Mouse (Mus musculus): ENCODE measurements around the gene Zfp629. TPM values are rescaled to one million over a fixed set of nuclear protein-coding genes. Genes with fewer than 3 reads are reported as not detected.
A peak's percentile ranks its signal among the peaks of the same experiment; 100 is the strongest.

Zfp629 gene
- total RNA-seq, 2 experiments from 2014 or later, result 9.3 TPM

GRCm38 (mm10) chr7:127586149-127586548 is 29.4 kb downstream of the Zfp629 start:
- Histone ChIP-seq H3K4me3 (no peak overlapping the region), H3K27ac (no peak overlapping the region)
- TF ChIP-seq CTCF (IDR thresholded peaks at IDR 0.05), result no peak
- DNase-seq, result no peak
- intact Hi-C loops (cut with DNase I), result loop anchor here (5.0 kb wide), 1 partner anchor 74 kb away; the partner anchor contains the start of gene Srcap

DNA sequence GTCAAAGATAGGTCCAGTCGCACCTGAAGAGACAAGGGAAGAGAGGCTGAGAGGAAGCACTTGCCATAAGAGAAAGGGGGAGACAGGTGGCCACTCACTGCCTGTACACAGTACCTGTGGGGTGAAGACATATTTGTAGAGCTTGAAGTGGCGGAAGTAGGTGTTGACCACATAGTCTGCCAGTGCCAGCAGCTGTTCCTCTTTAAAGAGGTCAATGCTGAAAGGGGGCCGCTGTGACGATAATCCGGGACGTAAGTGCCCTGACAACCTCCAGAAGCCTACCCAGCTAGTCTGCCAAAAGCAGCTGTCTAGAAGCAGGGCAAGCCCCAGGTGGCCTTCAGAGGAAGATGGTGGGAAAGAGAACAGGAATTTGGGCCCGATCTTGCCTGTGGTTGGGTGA is 30.6 kb downstream of the Zfp629 start:
- DNase-seq, result no peak
- intact Hi-C loops (cut with DNase I), result loop anchor here (5.0 kb wide), 1 partner anchor 73 kb away; the partner anchor contains the start of gene Srcap
- H3K4me3 ChIP-seq, result no peak overlapping the region
- no peak for TF ChIP-seq CTCF (IDR thresholded peaks at IDR 0.05)
- H3K27ac ChIP-seq, result no peak overlapping the region

- no peak for TF ChIP-seq CTCF (IDR thresholded peaks at IDR 0.05)
- no peak overlapping the region for H3K27ac ChIP-seq
- intact Hi-C loops (cut with DNase I), result no loop called here
- no peak overlapping the region for H3K4me3 ChIP-seq
- no peak for DNase-seq
Measured at GRCm38 (mm10) chr7:127583260-127583659, 32.3 kb downstream of the Zfp629 start.

DNA sequence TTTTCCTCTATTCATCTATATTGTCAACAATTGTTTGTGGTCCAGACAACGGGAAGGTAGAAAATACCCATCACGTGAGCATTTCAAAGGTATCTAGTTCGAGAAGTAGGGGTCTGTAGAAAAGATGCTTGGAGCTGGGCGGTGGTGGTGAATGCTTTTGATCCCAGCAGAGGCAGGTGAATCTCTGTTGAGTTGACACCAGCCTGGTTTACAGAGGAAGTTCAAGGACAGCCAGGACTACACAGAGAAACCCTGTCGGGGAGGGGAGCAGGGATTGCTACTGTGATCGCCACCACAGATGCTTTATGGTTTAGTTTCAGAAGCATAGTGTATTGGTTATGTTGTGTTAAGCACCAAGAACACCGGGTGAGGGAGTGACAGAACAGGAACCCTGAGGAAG is 41.5 kb downstream of the Zfp629 start:
- DNase-seq, result no peak
- H3K4me3 ChIP-seq, result peak overlapping the region; percentile 88
- TF ChIP-seq CTCF (IDR thresholded peaks at IDR 0.05), result no peak
- peak overlapping the region; percentile 89; the same call in 1 of the 2 replicates for H3K27ac ChIP-seq
- intact Hi-C loops (cut with DNase I), result no loop called here

DNA sequence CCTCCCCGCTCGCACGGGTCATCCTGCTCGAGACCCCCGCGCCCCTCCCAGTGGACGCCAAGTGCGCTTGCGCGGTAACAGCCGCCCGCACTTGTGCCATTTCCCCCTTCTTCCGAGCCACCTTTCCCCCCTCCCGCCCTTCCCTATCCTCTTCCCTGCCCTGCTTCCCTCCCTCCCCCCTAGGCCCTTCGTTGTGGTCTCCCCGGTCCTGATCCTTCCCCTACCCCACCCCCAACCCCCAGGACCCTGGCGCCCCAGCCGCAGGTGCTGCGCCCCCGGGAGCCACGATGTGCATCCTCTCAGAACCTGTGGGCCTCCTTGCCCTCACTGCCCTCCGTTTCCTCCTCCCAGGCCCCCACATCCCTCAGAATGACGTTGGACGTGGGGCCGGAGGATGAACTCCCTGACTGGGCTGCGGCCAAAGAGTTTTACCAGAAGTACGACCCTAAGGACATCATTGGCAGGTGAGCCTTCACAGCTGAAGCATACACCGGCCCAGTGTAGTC is 42.0 kb downstream of the Zfp629 start:
- intact Hi-C loops (cut with DNase I), result no loop called here
- TF ChIP-seq CTCF (IDR thresholded peaks at IDR 0.05), result no peak
- Histone ChIP-seq H3K27ac (peak overlapping the region; percentile 89), H3K4me3 (peak overlapping the region; percentile 88)
- DNase-seq, result no peak

DNA sequence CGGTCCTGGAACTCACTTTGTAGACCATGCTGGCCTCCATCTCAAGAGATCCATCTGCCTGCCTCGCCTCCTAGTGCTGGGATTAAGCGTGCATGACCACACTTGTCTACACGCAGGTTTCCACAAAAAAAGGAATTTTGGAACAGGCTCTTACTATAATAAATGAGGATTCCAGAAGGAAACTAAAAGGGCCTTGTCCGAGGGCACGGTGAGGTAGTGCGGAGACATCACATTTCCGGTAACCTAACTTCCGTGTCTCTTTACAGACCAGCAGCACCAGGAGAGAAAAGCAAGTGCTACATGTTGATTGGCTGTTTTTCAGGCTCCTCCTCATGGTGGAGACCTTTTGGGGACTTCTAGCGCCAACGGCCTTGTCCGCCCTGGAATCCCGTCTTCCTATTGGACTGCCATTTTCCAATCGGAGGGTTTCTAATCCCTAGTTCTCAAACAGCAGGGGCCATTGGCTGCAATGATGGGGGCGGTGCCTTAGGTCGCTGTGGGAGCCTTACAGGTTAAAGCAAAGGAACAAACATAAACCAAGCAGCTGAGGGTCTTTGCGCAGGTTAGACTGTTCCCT is 42.6 kb downstream of the Zfp629 start, which contains the start of gene Phkg2:
Gene Phkg2 (plus strand): TSS at position 446 of the 577 bp plus-strand sequence.
- intact Hi-C loops (cut with DNase I), result no loop called here
- peak; percentile 94 for DNase-seq
- Histone ChIP-seq H3K27ac (peak within 1 kb of the TSS; percentile 89), H3K4me3 (peak within 1 kb of the TSS; percentile 88)
- TF ChIP-seq CTCF (IDR thresholded peaks at IDR 0.05), result no peak

DNA sequence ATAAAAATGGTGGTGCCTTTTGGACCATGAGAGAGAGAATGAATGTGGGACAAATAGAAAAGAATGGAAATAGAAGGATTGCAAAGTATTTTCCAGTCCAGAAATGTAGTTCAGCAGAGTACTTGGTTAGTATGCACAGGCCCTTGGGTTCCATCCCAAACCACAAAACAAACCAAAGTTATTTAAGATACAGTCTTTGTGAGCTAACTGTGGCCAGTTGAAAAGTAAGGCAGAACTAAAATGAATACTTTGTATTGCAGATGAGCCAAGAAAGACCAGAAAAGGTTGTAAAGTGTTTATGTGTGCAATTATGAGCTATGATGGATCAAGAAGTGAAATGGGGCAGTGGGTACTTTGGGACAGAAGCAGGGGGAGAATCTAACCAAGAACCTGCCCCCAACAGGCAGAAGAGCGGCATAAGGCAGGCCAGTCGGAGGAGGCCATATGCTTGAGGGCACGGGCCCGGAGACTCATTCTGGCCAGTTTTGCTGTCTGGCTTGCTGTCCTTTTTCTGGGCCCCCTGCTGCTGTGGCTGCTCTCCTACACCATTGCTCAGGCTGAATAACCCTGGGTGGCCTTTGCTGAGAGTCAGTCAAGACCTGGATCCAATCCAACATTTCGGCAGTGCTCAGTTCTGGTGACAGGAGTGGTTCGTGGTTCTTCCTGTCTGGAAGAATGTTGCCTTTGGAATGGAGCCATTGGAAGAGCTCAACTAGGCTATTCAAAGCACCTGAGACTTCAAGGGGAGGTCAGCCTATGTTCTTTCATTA is 51.0 kb downstream of the Zfp629 start:
- no peak for TF ChIP-seq CTCF (IDR thresholded peaks at IDR 0.05)
- no peak overlapping the region for H3K27ac ChIP-seq
- DNase-seq, result no peak
- intact Hi-C loops (cut with DNase I), result no loop called here
- no peak overlapping the region for H3K4me3 ChIP-seq

GRCm38 (mm10) chr7:127561340-127561858 is 54.2 kb downstream of the Zfp629 start, which contains the start of gene Tmem265:
Gene Tmem265, plus strand, starts transcription at chr7:127561390.
- Histone ChIP-seq H3K27ac (no peak within 1 kb of the TSS), H3K4me3 (no peak within 1 kb of the TSS)
- no peak for TF ChIP-seq CTCF (IDR thresholded peaks at IDR 0.05)
- no peak for DNase-seq
- intact Hi-C loops (cut with DNase I), result no loop called here

GRCm38 (mm10) chr7:127560580-127560979 is 55.0 kb downstream of the Zfp629 start:
- TF ChIP-seq CTCF (IDR thresholded peaks at IDR 0.05), result no peak
- no peak for DNase-seq
- Histone ChIP-seq H3K27ac (no peak overlapping the region), H3K4me3 (no peak overlapping the region)
- intact Hi-C loops (cut with DNase I), result no loop called here

Other genes starting within 250 kb of the Zfp629 start
- 1 to 10 TPM; 3.7 to 3.8 TPM for gene Zfp747, start 239.7 kb downstream of the Zfp629 start, total RNA-seq (2021)
- gene 9130019O22Rik, start 228.6 kb downstream of the Zfp629 start, total RNA-seq (2021), result 1 to 10 TPM; 1.6 to 2.4 TPM
- gene E430018J23Rik, start 222.2 kb downstream of the Zfp629 start, total RNA-seq (2021), result 1 to 10 TPM; 1.2 to 1.3 TPM
- 1 to 10 TPM; 1.7 to 2.5 TPM for gene Zfp764, start 209.0 kb downstream of the Zfp629 start, total RNA-seq (2021)
- gene Zfp688, start 193.7 kb downstream of the Zfp629 start, total RNA-seq (2021), result 1 to 10 TPM; 1.5 to 2.1 TPM
- gene Zfp689, start 166.6 kb downstream of the Zfp629 start, total RNA-seq (2021), result 1 to 10 TPM in 1 of 2 experiments, under 1 TPM in 1; 0.71 to 1.3 TPM
- 10 to 100 TPM; 19.3 to 20.9 TPM for gene Prr14, start 156.2 kb downstream of the Zfp629 start, total RNA-seq (2021)
- gene Fbrs, start 136.6 kb downstream of the Zfp629 start, total RNA-seq (2021), result 10 to 100 TPM; 24.1 to 24.7 TPM
- 10 to 100 TPM; 47.5 to 50.4 TPM for gene Srcap, start 103.8 kb downstream of the Zfp629 start, total RNA-seq (2021)
- gene Gm42715, start 96.2 kb downstream of the Zfp629 start, total RNA-seq (2021), result 1 to 10 TPM; 5.3 to 5.5 TPM
- gene Tmem265, start 54.4 kb downstream of the Zfp629 start, total RNA-seq (2021), result not detected
- 10 to 100 TPM in 1 of 2 experiments, 1 to 10 TPM in 1; 8.3 to 10.8 TPM for gene Phkg2, start 42.5 kb downstream of the Zfp629 start, total RNA-seq (2021)
- gene Ccdc189, start 27.2 kb downstream of the Zfp629 start, total RNA-seq (2021), result 1 to 10 TPM; 1.7 to 2.4 TPM
- gene Rnf40, start 27.0 kb downstream of the Zfp629 start, total RNA-seq (2021), result 10 to 100 TPM; 33.3 to 34.6 TPM
- gene Bcl7c, start 93.1 kb upstream of the Zfp629 start, total RNA-seq (2021), result 10 to 100 TPM; 26.7 to 32.9 TPM
- gene Ctf1, start 96.9 kb upstream of the Zfp629 start, total RNA-seq (2021), result 10 to 100 TPM; 16.8 to 18.1 TPM
- gene Ctf2, start 116.4 kb upstream of the Zfp629 start, total RNA-seq (2021), result not detected
- gene Fbxl19, start 128.7 kb upstream of the Zfp629 start, total RNA-seq (2021), result 1 to 10 TPM; 1.2 to 2.0 TPM
- 10 to 100 TPM; 10.1 to 11.7 TPM for gene Orai3, start 154.0 kb upstream of the Zfp629 start, total RNA-seq (2021)
- gene Setd1a, start 160.9 kb upstream of the Zfp629 start, total RNA-seq (2021), result 10 to 100 TPM; 15.3 to 20.8 TPM
- gene Gm49388, start 169.8 kb upstream of the Zfp629 start, total RNA-seq (2021), result 1 to 10 TPM; 1.9 to 2.1 TPM
- 1 to 10 TPM; 4.7 to 6.2 TPM for gene Hsd3b7, start 184.8 kb upstream of the Zfp629 start, total RNA-seq (2021)
- gene Stx4a, start 208.5 kb upstream of the Zfp629 start, total RNA-seq (2021), result 10 to 100 TPM; 55.4 to 59.0 TPM
- gene Stx1b, start 208.8 kb upstream of the Zfp629 start, total RNA-seq (2021), result 1 to 10 TPM; 1.0 TPM

Measured in gastrocnemius, adult 2 months (tissue).